Comparison of ENCODE assay signal across 8 mouse cellular contexts in the genomic region with DNA sequence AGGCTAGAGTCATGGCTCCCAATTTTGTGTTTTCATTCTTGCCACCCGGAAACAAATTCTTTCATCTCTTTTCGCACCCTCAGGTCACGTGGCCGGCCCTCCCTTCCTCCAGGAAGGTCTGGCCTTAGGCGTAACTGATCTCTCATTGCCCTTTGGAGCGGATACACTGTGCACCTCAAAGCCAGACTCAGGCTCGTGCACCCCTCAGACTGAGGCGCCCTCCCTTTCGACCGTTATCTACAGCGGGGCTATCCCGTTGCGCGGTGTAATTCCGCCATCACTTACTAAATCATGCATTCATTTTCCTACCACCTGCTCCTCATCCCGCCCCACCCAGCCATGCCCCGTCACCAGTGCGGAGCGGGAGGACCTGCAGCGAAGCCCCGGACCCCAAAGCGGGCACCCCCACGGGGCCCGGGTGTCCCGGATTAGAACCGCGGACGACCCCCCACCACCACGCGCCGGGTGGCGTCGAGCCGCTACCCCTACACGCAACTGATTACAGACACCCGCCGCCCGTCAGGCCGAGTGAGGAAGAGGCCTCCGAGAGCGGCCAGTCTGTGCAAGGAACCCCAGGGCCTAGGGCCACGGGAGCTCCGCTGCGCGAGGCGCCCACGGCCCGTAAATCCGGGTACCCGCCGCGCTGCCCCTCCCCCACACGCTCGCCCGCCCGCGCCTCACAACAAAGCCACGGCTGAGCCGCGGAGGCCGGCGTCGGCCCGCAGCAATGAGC. TPM values are rescaled to one million over a fixed set of nuclear protein-coding genes. Genes with fewer than 3 reads are reported as not detected.
DNase-seq lines count a peak whose midpoint lies in the region; ATAC-seq lines count a peak whose summit lies in the region.

No protein-coding gene starts in this region.

- no peaks in the 10 kb centered on the region for H3K9me3 ChIP-seq in hindbrain, embryonic 16.5 days (ENCODE audit: control insufficient read depth, low read length)
- H3K9me3 ChIP-seq in limb, embryonic 12.5 days, result no peaks in the 10 kb centered on the region
- H3K9me3 ChIP-seq in midbrain, embryonic 11.5 days (ENCODE audit: control insufficient read depth, low read length), result no peaks in the 10 kb centered on the region

- H3K4me1 ChIP-seq in hindbrain, embryonic 16.5 days (ENCODE audit: control insufficient read depth, insufficient read depth, low read depth, low read length), result peaks cover 24% of the 10 kb centered on the region
- peaks cover 20% of the 10 kb centered on the region for H3K4me1 ChIP-seq in limb, embryonic 12.5 days (replicated peaks)
- peaks cover 16% of the 10 kb centered on the region for H3K4me1 ChIP-seq in midbrain, embryonic 11.5 days (ENCODE audit: control insufficient read depth, insufficient read depth, low read length)

- no peaks in the 10 kb centered on the region for H3K36me3 ChIP-seq in hindbrain, embryonic 16.5 days (ENCODE audit: control insufficient read depth, insufficient read depth, low read length)
- peaks cover 15% of the 10 kb centered on the region for H3K36me3 ChIP-seq in limb, embryonic 12.5 days
- no peaks in the 10 kb centered on the region for H3K36me3 ChIP-seq in midbrain, embryonic 11.5 days (ENCODE audit: control insufficient read depth, insufficient read depth, low read length)

- peak; percentile 83 for ATAC-seq in hindbrain, embryonic 16.5 days
- ATAC-seq in limb, embryonic 12.5 days (ENCODE audit: insufficient number of reproducible peaks, insufficient read depth, low FRiP score, low TSS enrichment, low read depth), result peak; percentile 74
- peak; percentile 85 for ATAC-seq in midbrain, embryonic 11.5 days (ENCODE audit: low FRiP score)

- H3K27ac ChIP-seq in hindbrain, embryonic 16.5 days (ENCODE audit: low read depth, low read length), result peak overlapping the region; percentile 91
- H3K27ac ChIP-seq in limb, embryonic 12.5 days, result peak overlapping the region; percentile 95
- peak overlapping the region; percentile 78 for H3K27ac ChIP-seq in midbrain, embryonic 11.5 days (ENCODE audit: low read depth, low read length)

- no peaks in the 10 kb centered on the region for H3K27me3 ChIP-seq in hindbrain, embryonic 16.5 days (replicated peaks; ENCODE audit: control insufficient read depth, insufficient read depth, low read length)
- no peaks in the 10 kb centered on the region for H3K27me3 ChIP-seq in limb, embryonic 12.5 days
- no peaks in the 10 kb centered on the region for H3K27me3 ChIP-seq in midbrain, embryonic 11.5 days (ENCODE audit: control insufficient read depth, insufficient read depth, low read length)

- peak overlapping the region; percentile 97 for H3K9ac ChIP-seq in hindbrain, embryonic 16.5 days (ENCODE audit: low read depth, low read length)
- peak overlapping the region; percentile 99 for H3K9ac ChIP-seq in limb, embryonic 12.5 days (replicated peaks)
- peak overlapping the region; percentile 100 for H3K9ac ChIP-seq in midbrain, embryonic 11.5 days (ENCODE audit: low read length)

- H3K4me3 ChIP-seq in hindbrain, embryonic 16.5 days (ENCODE audit: low read length), result peak overlapping the region; percentile 92
- H3K4me3 ChIP-seq in limb, embryonic 12.5 days (replicated peaks), result peak overlapping the region; percentile 98
- peak overlapping the region; percentile 100 for H3K4me3 ChIP-seq in midbrain, embryonic 11.5 days (ENCODE audit: low read depth, low read length)

- under 1% methylated on average over 48 of the region's 64 CpGs for WGBS in hindbrain, embryonic 16.5 days
- WGBS in limb, embryonic 12.5 days, result under 1% methylated on average over 62 of the region's 64 CpGs
- WGBS in midbrain, embryonic 11.5 days, result under 1% methylated on average over 63 of the region's 64 CpGs

- DNase-seq in cerebellum, adult 9-10 months, result peak; percentile 58
- no peak for DNase-seq in cerebellum, adult 11 months
- peak; percentile 51 for DNase-seq in c-Kit-negative CD71-positive TER-119-positive erythroid progenitor cells, embryonic 14.5 days (ENCODE audit: low read depth, low spot score)
- DNase-seq in forelimb bud, embryonic 11.5 days (ENCODE audit: low read depth, low spot score), result peak; percentile 60
- peak; percentile 96 for DNase-seq in midbrain, embryonic 11.5 days (ENCODE audit: low spot score, missing footprints)
- DNase-seq in spleen, adult 12 weeks (ENCODE audit: low spot score), result peak; percentile 64

- H3K4me2 ChIP-seq in hindbrain, embryonic 16.5 days (ENCODE audit: low read length), result peak overlapping the region; percentile 93
- peak overlapping the region; percentile 92 for H3K4me2 ChIP-seq in limb, embryonic 12.5 days
- H3K4me2 ChIP-seq in midbrain, embryonic 11.5 days, result peak overlapping the region; percentile 86

RNA-seq across cellular contexts. Expression of a gene that starts 0.5 kb away (rescaled TPM):
- 17.0 and 22.2 TPM in 2 replicates for polyA plus RNA-seq in hindbrain, embryonic 16.5 days (2015; fragmentation: Nextera tagmentation; extraction: Ambion mirVana)
- polyA plus RNA-seq in limb, embryonic 12.5 days (2016; fragmentation: Nextera tagmentation; extraction: Ambion mirVana), result 49.6 and 57.0 TPM in 2 replicates
- 27.0 and 35.6 TPM in 2 replicates for polyA plus RNA-seq in midbrain, embryonic 11.5 days (2014; fragmentation: Nextera tagmentation; extraction: Ambion mirVana)
